Mouse (Mus musculus): ENCODE measurements around the gene Iffo2.

Iffo2 gene

GRCm38 (mm10) chr4:139593383-139593782, 63.0 kb downstream of the Iffo2 start:
- in situ Hi-C loops (cut with MboI; ENCODE audit: low pct_unique_long_range_greater_than_20kb in 1 of 2, low sequenced_read_pairs in 2 of 2, unreplicated experiment in 1 of 2), result loop anchor here in 1 of 2 experiments (25.0 kb wide), 1 partner anchor 1044 kb away; no protein-coding TSS in a partner anchor

DNA sequence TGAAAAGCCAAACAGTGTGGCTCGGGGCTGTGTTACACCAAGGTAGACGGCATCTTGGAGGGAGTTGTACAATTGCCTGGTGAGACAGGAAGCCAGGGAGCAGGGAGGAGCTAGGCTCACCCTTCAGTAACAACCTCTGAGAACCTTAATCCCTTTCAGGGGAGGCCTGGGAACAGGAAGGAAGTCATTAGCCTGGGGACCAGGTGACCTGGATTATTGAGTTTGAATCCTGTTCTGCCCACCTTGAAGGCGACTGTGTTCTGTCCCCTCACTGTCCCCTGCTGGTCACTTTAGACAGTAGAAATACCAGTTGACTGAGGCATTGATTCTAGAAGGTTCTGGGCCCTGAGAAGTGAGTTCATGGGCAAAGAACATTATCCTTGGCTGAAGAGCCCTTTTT, 63.7 kb downstream of the Iffo2 start:
- in situ Hi-C loops (cut with MboI; ENCODE audit: low pct_unique_long_range_greater_than_20kb in 1 of 2, low sequenced_read_pairs in 2 of 2, unreplicated experiment in 1 of 2), result loop anchor here in 1 of 2 experiments (25.0 kb wide), 1 partner anchor 1043 kb away; no protein-coding TSS in a partner anchor

- in situ Hi-C loops (cut with MboI; ENCODE audit: low pct_unique_long_range_greater_than_20kb in 1 of 2, low sequenced_read_pairs in 2 of 2, unreplicated experiment in 1 of 2), result loop anchor here in 1 of 2 experiments (25.0 kb wide), 1 partner anchor 1041 kb away; no protein-coding TSS in a partner anchor
Measured at GRCm38 (mm10) chr4:139596715-139597114, 66.4 kb downstream of the Iffo2 start.

DNA sequence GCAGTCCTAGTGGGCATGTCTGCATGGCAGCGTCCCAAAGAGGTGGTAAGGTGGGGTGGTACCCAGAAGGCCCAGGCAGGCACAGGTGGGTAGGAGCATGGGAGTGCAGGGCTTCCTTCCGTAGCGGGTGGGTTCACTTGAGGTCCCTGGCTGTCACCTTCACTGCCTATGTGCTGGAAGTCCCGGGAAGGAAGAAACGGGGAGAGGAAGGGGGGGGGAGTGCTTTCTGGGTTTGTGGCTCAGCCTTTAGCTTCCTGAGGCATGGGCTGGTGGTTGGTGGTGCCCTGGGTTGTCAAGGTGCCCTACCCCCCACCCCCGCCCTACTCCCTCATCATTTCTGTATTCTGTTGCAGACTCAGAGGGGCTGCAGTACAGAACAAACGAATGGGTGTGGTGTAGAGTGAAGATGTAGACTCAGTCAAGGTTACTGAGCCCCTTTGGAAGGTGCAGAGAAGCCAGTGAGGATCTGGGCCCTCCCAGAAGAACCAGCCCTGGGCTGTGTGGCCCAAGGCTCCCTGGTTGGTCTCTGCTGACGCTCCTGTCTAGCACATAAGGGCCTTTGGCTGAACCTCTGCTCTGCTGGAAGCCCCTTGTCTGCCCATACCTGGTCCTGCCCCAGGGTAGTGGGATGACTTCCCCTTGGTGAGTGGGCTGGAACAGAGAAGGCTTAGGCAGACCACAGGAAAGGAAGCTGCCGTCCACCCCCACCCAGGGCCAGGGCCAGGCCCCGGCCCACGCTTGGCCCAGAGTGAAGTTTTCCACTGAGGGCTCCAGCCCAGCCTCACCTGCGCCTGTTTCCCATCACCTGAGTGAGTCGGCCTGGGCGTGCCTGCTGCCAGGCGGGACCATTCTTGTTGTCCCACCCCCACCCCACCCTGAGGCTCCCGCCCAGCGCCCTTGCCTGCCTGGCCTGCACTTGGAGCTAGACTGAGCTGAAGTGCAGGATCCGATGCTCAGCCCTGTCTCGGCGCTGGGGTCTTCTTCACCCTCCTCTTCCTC, 67.2 kb downstream of the Iffo2 start:
- in situ Hi-C loops (cut with MboI; ENCODE audit: low pct_unique_long_range_greater_than_20kb in 1 of 2, low sequenced_read_pairs in 2 of 2, unreplicated experiment in 1 of 2), result loop anchor here in 1 of 2 experiments (25.0 kb wide), 1 partner anchor 1040 kb away; no protein-coding TSS in a partner anchor

- in situ Hi-C loops (cut with MboI; ENCODE audit: low pct_unique_long_range_greater_than_20kb in 1 of 2, low sequenced_read_pairs in 2 of 2, unreplicated experiment in 1 of 2), result loop anchor here in 1 of 2 experiments (25.0 kb wide), 1 partner anchor 1039 kb away; no protein-coding TSS in a partner anchor
Measured at GRCm38 (mm10) chr4:139598356-139598755, 68.0 kb downstream of the Iffo2 start.

DNA sequence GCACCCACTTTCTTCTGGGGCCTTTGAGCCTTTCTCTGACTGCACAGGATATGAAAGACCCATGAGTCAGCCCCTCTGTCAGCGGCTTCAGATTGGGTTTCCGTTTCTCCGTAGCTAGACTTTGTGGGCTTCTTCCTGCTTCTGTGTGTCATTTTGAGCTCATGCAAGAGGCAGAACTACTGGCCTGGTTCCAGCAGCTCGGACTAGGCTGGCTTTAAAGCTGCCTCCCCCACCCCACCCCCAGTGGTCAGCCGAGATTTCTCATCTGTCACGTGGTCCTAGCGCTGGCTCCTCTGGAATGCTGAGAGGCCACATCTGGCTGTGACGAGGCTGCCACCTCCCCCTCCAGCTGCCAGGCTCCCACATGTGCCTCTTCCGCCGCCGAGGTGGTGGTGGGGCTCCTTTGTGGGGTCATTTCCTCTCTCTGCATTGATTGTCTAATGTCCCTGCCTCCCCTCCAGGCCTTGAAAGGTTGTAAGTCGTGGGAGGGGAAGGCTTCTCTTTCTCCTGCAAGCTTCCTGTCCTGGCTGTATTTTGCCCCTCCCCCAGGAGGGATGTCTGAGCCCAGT, 68.7 kb downstream of the Iffo2 start:
- in situ Hi-C loops (cut with MboI; ENCODE audit: low pct_unique_long_range_greater_than_20kb in 1 of 2, low sequenced_read_pairs in 2 of 2, unreplicated experiment in 1 of 2), result loop anchor here in 1 of 2 experiments (25.0 kb wide), 1 partner anchor 1038 kb away; no protein-coding TSS in a partner anchor

DNA sequence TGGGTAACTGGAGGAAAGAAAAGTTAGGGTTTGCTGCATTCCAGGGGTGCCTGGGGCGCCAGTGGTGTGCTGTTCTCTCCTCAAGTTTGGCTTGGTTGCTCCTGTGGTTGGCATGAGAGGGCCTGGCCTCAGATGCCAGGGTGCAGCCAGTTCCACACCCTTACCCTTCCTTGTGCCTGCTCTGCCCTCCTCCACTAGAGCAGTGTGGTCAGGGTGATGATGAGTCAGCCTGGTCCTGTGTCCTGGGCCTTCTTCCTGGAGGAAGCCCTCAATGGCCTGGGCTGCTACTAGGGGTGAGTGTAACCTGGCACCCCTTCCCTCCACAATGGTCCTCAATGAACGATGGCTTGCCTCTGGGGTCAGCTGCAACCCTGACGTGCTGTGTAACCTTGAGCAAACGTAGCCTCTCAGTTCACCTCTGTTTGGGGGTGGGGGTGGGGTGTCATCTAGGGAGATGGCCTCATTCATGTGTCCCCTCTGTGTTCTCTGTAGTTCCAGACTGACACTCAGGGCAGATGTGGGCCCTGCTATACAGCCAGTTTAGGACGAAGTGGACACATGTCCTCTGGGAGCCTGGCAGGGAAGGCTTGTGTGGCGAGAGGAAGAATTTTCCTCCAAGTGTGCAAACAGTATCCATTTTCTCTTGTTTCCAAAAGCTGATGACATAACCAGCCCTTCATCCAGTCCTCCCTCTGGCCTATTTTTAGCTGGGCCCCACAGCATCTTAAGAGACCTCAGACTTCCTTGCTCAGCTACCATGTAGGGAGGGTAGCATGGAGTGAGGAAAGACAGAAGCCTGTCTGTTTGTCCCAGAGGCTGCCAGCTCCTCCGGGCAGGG, 71.4 kb downstream of the Iffo2 start:
- in situ Hi-C loops (cut with MboI; ENCODE audit: low pct_unique_long_range_greater_than_20kb in 1 of 2, low sequenced_read_pairs in 2 of 2, unreplicated experiment in 1 of 2), result no loop called here

DNA sequence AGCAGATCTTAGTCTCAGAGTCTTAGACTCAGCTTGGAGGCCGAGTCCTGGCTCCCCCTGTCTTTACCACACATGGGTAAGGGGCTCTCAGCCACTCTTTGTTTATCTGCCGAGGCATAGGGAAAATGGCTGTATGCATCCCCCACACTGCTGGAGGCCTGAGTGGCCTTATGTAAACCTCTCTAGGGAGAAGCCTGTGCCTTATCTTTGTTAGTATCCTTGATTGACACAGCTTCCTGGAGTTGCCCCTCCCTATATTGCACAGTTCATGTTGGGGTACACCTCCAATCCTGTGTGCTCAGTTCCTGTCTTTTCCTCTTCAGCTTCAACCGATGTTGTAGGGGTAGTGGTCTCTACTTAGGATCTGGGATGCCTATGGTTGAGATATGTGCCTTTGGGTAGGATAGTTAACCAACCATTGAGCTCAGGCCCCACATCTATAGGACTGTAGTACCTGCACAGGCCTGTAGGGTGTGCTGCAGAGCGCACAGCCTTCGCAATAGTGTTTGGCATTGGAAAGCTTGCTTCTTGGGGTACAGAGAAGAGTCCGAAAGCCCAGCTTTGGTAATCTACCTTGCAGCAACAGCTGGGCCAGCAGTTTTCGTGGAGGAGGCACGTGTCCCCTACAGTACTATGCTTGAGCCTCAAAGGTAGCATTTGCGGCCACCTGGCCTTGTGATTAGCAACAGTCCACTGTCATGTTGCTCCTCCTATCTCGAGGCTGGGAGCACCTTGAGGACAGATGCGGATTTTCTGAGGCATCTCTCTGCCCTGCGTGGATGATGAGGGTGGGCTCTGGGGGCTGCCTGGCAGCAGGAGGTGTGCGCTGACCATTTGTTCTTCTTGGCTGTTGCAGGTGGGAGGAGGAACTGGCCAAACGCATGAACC, 72.3 kb downstream of the Iffo2 start, which contains the start of gene Gm21969:
Gene Gm21969, plus strand, starts transcription at position 830 of the 888 bp plus-strand sequence.
- in situ Hi-C loops (cut with MboI; ENCODE audit: low pct_unique_long_range_greater_than_20kb in 1 of 2, low sequenced_read_pairs in 2 of 2, unreplicated experiment in 1 of 2), result no loop called here

DNA sequence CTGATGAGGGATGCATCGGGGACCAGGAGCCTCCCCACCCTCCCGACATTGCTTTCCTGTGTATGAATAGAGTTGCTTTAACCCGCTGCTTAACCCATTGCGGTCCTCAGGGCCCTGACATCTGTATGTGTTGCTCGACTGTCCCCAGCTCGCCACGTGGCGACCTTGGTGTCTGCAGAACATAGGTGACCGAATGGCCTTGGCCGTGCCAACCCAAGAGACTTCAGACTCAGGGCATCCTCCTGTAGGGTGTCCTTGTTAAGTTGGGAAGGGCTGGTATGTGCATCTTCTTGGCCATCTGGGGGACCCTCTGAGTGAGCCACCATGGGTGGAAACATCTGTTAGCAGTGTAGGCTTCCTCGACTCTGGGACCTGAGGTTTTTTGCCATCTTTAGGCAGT, 74.9 kb downstream of the Iffo2 start:
- in situ Hi-C loops (cut with MboI; ENCODE audit: low pct_unique_long_range_greater_than_20kb in 1 of 2, low sequenced_read_pairs in 2 of 2, unreplicated experiment in 1 of 2), result no loop called here

- in situ Hi-C loops (cut with MboI; ENCODE audit: low pct_unique_long_range_greater_than_20kb in 1 of 2, low sequenced_read_pairs in 2 of 2, unreplicated experiment in 1 of 2), result no loop called here
Measured at GRCm38 (mm10) chr4:139606732-139607131, 76.4 kb downstream of the Iffo2 start.

GRCm38 (mm10) chr4:139608975-139609374, 78.6 kb downstream of the Iffo2 start:
- in situ Hi-C loops (cut with MboI; ENCODE audit: low pct_unique_long_range_greater_than_20kb in 1 of 2, low sequenced_read_pairs in 2 of 2, unreplicated experiment in 1 of 2), result no loop called here

DNA sequence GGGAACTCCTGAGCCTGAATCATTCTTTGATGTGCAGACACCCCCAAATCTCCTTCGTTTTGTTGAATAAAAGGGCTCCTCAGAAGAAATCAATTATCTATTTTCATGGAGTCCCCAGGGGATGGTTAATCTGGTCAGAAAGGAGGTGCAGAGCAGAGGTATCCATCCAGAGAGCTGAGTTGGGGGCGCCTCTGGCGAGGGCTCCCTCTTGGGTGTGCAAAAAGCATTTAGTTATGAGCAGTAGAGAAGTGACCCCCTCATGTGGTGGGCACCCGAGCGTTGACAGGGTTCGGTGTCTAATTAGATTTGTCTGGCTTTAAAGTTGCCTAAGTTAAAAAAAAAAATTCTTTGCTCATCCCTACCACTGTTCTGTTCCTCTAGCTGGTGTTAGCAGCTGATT, 80.6 kb downstream of the Iffo2 start:
- in situ Hi-C loops (cut with MboI; ENCODE audit: low pct_unique_long_range_greater_than_20kb in 1 of 2, low sequenced_read_pairs in 2 of 2, unreplicated experiment in 1 of 2), result no loop called here

- in situ Hi-C loops (cut with MboI; ENCODE audit: low pct_unique_long_range_greater_than_20kb in 1 of 2, low sequenced_read_pairs in 2 of 2, unreplicated experiment in 1 of 2), result no loop called here
Measured at GRCm38 (mm10) chr4:139611542-139611953, 81.2 kb downstream of the Iffo2 start.

GRCm38 (mm10) chr4:139614524-139615260, 84.3 kb downstream of the Iffo2 start:
- in situ Hi-C loops (cut with MboI; ENCODE audit: low pct_unique_long_range_greater_than_20kb in 1 of 2, low sequenced_read_pairs in 2 of 2, unreplicated experiment in 1 of 2), result no loop called here

DNA sequence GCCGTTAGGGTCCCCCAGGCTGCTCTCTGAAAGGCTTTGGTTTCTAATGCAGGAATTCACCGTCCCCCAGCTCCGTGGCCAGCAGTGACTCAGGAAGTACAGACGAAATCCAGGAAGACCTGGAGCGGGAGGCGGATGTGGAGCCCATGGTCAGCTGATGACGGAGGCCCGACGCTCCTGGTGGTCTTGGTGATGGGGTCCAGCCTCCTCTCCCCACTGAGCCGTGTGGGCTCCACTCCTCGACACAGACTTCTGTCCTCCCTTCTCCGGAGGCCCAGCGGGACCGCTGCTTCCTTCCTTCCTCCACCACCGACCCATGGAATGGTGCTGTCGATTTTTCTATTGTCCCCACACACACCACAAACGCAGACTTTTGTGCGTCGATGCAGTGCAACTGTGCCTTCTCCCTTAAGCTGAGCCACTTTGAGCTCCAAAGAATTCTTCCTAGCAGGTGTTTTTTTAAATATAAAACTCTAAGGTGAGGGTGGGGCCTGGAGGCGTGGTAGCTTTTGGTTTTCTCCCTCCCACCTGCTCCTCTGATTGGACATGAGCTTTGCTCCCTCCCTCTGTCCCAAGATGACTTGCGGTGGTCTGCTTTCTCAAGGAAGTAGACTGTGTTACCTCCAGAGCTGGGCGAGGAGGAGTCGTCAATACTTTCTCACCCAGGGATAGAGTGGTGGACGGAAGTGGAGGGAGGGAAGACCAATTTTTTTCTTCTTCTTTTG, 86.1 kb downstream of the Iffo2 start:
- in situ Hi-C loops (cut with MboI; ENCODE audit: low pct_unique_long_range_greater_than_20kb in 1 of 2, low sequenced_read_pairs in 2 of 2, unreplicated experiment in 1 of 2), result no loop called here

- in situ Hi-C loops (cut with MboI; ENCODE audit: low pct_unique_long_range_greater_than_20kb in 1 of 2, low sequenced_read_pairs in 2 of 2, unreplicated experiment in 1 of 2), result no loop called here
Measured at GRCm38 (mm10) chr4:139617001-139617364, 86.6 kb downstream of the Iffo2 start.
